Mouse (Mus musculus) kidney, adult 2 months (tissue): ENCODE measurements at regions not wholly inside any gene's neighbourhood (a gene's known extent, or its start where the extent isn't known, plus 50 kb on each side); places are given as distances from the start of the nearest gene placed in this dataset.

Experiments
- DNase-seq: peaks from one replicate; pipeline ENCODE4 v3.0.0; 2021
- H3K27ac ChIP-seq: fragments of 200-500 bp; 2 replicates; pipeline ENCODE4 v1.5.1; 2012; ENCODE audit warnings: low read depth, low read length, control low read depth, inconsistent platforms; ENCODE audit not compliant: insufficient read depth
- H3K27me3 ChIP-seq: fragments of 200-500 bp; replicated peaks from 2 replicates; pipeline ENCODE4 v1.6.1; 2012; ENCODE audit warnings: mild to moderate bottlenecking, moderate library complexity, low read length, inconsistent platforms; ENCODE audit not compliant: control insufficient read depth, insufficient read depth
- H3K36me3 ChIP-seq: fragments of 200-500 bp; 2 replicates; pipeline ENCODE4 v1.6.1; 2012; ENCODE audit warnings: mild to moderate bottlenecking, moderate library complexity, low read length, inconsistent platforms; ENCODE audit not compliant: control insufficient read depth, insufficient read depth
- H3K4me1 ChIP-seq: fragments of 200-500 bp; 2 replicates; pipeline ENCODE4 v1.6.1; 2011; ENCODE audit warnings: low read length; ENCODE audit not compliant: control insufficient read depth, insufficient read depth
- H3K4me3 ChIP-seq: fragments of 200-500 bp; 2 replicates; pipeline ENCODE4 v1.5.1; 2011; ENCODE audit warnings: mild to moderate bottlenecking, low read depth, low read length, control low read depth; ENCODE audit not compliant: insufficient read depth
- CTCF ChIP-seq: fragments of 200-500 bp; conservative IDR thresholded peaks from 2 replicates; pipeline ENCODE4 v1.5.1; 2011; ENCODE audit warnings: low read depth, mild to moderate bottlenecking, control low read depth, low read length, moderate library complexity, mixed read lengths; ENCODE audit not compliant: insufficient read depth, insufficient read length
- POLR2A ChIP-seq: fragments of 200-500 bp; IDR thresholded peaks from one replicate; pipeline ENCODE4 v1.6.1; 2011; ENCODE audit warnings: low read depth, low read length, control low read depth
- WGBS: fragments of 180-500 bp; shearing (Covaris S2); methylation state at CpG from one replicate; pipeline ENCODE4 v1.1.7; 2018; 5-methylcytosine and 5-hydroxymethylcytosine counted together

DNA sequence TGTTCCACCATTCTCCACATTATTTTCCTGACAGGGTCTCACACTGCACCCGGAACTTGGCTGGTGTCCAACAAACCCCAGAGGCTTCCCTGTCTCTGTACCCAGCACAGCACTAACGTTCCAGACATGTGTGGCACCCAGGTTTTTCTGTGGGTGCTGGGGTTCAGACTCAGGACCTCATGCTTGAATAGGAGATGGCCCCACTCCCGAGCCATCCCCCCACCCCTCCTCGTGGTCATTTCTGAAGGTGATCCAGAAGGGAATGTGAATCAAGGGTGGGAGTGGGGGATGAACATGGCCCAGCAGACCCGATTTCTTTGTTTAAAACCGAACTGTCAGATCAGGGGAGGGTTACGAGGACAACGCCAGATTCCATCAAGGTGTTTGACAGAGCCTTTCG, 245.6 kb downstream of the Tbc1d1 start:
- no peak for DNase-seq
- no peaks in the 10 kb centered on the region for H3K36me3 ChIP-seq
- no peak overlapping the region for H3K4me3 ChIP-seq
- no peak overlapping the region for H3K27ac ChIP-seq
- H3K27me3 ChIP-seq = no peaks in the 10 kb centered on the region
- no peak for TF ChIP-seq CTCF
- TF ChIP-seq POLR2A = no peak
- H3K4me1 ChIP-seq = no peaks in the 10 kb centered on the region
- 80% methylated on average over 9 of the region's 9 CpGs for WGBS

GRCm38 (mm10) chr5:64403077-64403981, 247.2 kb downstream of the Tbc1d1 start:
- WGBS = 82% methylated on average over 11 of the region's 11 CpGs
- no peaks in the 10 kb centered on the region for H3K4me1 ChIP-seq
- DNase-seq = no peak
- H3K4me3 ChIP-seq = no peak overlapping the region
- H3K27ac ChIP-seq = no peak overlapping the region
- TF ChIP-seq POLR2A = no peak
- TF ChIP-seq CTCF = no peak
- no peaks in the 10 kb centered on the region for H3K36me3 ChIP-seq
- no peaks in the 10 kb centered on the region for H3K27me3 ChIP-seq

DNA sequence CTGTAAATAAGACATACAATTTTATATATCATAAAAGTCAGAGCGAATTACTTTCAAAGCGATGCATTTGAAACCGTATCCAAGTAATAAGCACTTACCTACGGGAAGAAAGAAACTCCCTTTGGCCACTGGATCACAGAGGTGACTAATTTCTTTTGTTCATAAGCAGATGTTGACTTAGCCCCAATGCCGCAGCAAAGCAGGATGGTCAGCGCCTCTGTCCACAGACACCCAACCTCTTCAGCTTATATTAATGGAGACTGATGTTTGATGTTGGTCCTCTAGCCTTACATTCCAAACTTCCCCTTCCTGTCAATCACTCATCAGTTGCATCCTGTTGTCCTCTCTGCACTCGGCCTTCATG, 247.9 kb downstream of the Tbc1d1 start:
- TF ChIP-seq CTCF = no peak
- no peak for TF ChIP-seq POLR2A
- no peaks in the 10 kb centered on the region for H3K27me3 ChIP-seq

DNA sequence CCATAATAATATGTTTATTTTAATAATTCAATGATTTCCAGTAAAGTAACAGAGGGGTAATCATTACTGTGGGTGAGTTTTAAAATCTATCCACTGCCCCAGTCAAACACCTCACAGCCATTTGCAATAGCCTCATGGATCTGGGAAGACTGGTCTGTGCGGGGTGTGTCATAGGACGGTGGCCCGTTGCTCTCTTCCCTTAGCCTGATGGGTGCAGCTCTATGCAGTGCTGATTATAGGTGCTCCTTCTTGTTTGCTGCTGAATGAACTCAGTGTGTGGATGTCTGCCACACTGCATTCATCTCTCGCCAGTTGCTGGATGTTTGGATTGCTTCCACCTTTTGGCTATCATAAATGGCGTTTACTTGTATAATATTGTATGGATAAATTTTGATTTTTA, 248.4 kb downstream of the Tbc1d1 start:
- Histone ChIP-seq H3K27ac (no peak overlapping the region), H3K27me3 (no peaks in the 10 kb centered on the region), H3K4me1 (no peaks in the 10 kb centered on the region), H3K36me3 (no peaks in the 10 kb centered on the region), H3K4me3 (no peak overlapping the region)
- TF ChIP-seq POLR2A = no peak
- TF ChIP-seq CTCF = no peak
- WGBS = 95% methylated on average over 5 of the region's 5 CpGs
- no peak for DNase-seq

More for the DNA sequence above, 247.9 kb downstream of the Tbc1d1 start:
- H3K4me3 ChIP-seq = no peak overlapping the region
- no peaks in the 10 kb centered on the region for H3K36me3 ChIP-seq
- WGBS = 89% methylated on average over 7 of the region's 7 CpGs
- no peak overlapping the region for H3K27ac ChIP-seq
- no peak for DNase-seq
- H3K4me1 ChIP-seq = no peaks in the 10 kb centered on the region

DNA sequence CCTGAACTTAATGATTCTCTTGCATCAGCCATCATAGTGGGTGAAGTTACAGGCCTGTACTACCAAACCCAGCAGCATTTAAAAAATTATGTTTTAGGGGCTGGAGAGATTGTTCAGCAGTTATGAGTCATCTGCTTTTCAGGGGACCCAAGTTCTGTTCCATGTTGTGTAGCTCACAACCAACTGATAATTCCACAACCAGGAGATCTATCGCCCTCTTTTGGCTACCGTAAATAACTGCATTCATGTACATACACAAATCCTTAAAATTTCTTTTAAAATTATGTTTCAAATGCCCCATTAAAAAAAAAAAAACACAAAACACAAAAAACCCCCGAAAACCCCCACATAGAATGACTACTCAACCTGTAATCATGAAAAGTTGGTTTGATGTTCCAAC, 252.8 kb downstream of the Tbc1d1 start:
- TF ChIP-seq POLR2A (no peak), CTCF (no peak)
- H3K27ac ChIP-seq = no peak overlapping the region
- H3K4me3 ChIP-seq = no peak overlapping the region
- 89% methylated on average over 3 of the region's 3 CpGs for WGBS
- DNase-seq = no peak
- H3K4me1 ChIP-seq = no peaks in the 10 kb centered on the region
- no peaks in the 10 kb centered on the region for H3K27me3 ChIP-seq
- no peaks in the 10 kb centered on the region for H3K36me3 ChIP-seq

DNA sequence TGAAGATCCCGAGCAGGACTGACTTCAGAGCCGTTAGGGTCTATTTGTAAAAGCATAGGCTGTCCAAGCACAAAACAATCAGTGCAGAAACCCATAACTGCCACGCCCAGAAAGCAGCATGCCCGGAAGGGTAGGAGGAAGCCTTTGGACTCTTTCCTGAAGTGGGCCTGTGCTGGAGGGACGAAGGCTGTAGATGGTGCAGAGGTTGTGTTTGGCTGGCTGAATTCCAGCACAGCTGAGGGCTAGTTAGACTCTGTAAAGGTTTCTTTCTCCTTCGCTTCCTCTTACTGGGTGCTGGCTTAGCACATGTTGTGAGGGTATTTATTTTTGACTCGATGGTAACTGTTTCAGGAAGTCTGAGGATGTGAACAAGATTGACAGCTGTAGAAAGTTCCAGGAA, 254.5 kb downstream of the Tbc1d1 start:
- TF ChIP-seq CTCF = no peak
- no peak for TF ChIP-seq POLR2A
- H3K4me3 ChIP-seq = no peak overlapping the region
- H3K27me3 ChIP-seq = no peaks in the 10 kb centered on the region
- no peaks in the 10 kb centered on the region for H3K36me3 ChIP-seq
- DNase-seq = peak; percentile 59
- 15% methylated on average over 7 of the region's 7 CpGs for WGBS
- H3K4me1 ChIP-seq = no peaks in the 10 kb centered on the region
- H3K27ac ChIP-seq = no peak overlapping the region

DNA sequence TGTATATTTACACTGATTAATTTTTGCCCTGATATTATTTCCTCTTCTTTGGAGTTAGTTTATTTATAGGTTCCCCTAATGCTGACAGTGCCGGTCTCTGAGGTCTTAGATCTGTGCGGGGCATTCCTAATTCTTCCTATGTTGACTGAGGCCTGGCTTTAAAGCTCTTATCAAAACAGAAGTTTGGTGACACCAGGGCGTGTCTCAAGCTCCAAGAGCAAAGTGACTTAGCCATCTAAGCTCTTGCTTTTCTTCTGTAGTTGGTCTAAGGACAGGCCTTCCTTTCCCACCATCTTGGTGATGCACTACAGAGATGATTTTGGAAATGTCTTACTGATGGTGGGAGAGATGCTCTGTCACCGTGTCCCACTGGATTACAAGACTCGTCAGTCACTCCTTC, 258.4 kb downstream of the Tbc1d1 start:
- 78% methylated on average over 5 of the region's 5 CpGs for WGBS
- Histone ChIP-seq H3K36me3 (no peaks in the 10 kb centered on the region), H3K4me1 (no peaks in the 10 kb centered on the region), H3K4me3 (no peak overlapping the region), H3K27ac (no peak overlapping the region), H3K27me3 (no peaks in the 10 kb centered on the region)
- no peak for TF ChIP-seq CTCF
- TF ChIP-seq POLR2A = no peak
- no peak for DNase-seq

GRCm38 (mm10) chr5:64419395-64419794, 263.3 kb downstream of the Tbc1d1 start:
- WGBS = 72% methylated on average over 1 of the region's 1 CpGs
- Histone ChIP-seq H3K27ac (no peak overlapping the region), H3K4me3 (no peak overlapping the region), H3K36me3 (no peaks in the 10 kb centered on the region), H3K4me1 (0 out of 2 replicates have a peak, but pooled peaks cover 4% of the 10 kb centered on the region), H3K27me3 (no peaks in the 10 kb centered on the region)
- TF ChIP-seq POLR2A (no peak), CTCF (no peak)
- no peak for DNase-seq
